Mouse (Mus musculus): Measurements from ENCODE around the gene Gm19345.

Gm19345 gene

GRCm38 (mm10) chr7:19829694-19830093 lies 22.1 kb upstream of the Gm19345 start:
- DNase-seq: no peak

- DNase-seq: peak; percentile 26 to 27
Observed at GRCm38 (mm10) chr7:19830682-19831156, 21.1 kb upstream of the Gm19345 start.

GRCm38 (mm10) chr7:19831837-19832236 lies 20.0 kb upstream of the Gm19345 start:
- DNase-seq: no peak

GRCm38 (mm10) chr7:19834055-19834454 lies 17.7 kb upstream of the Gm19345 start:
- no peak for DNase-seq

- no peak for DNase-seq
Observed at GRCm38 (mm10) chr7:19836843-19837242, 15.0 kb upstream of the Gm19345 start.

- DNase-seq: no peak
Observed at GRCm38 (mm10) chr7:19840371-19840770, 11.4 kb upstream of the Gm19345 start.

GRCm38 (mm10) chr7:19840936-19841335 lies 10.9 kb upstream of the Gm19345 start:
- no peak for DNase-seq

GRCm38 (mm10) chr7:19841686-19842413 lies 10.0 kb upstream of the Gm19345 start:
- no peak for DNase-seq

GRCm38 (mm10) chr7:19842885-19843504 lies 8.8 kb upstream of the Gm19345 start:
- DNase-seq: no peak

- DNase-seq: peak; percentile 45 to 53
Observed at GRCm38 (mm10) chr7:19843561-19843960, 8.2 kb upstream of the Gm19345 start.

GRCm38 (mm10) chr7:19844521-19845171 lies 7.2 kb upstream of the Gm19345 start:
- DNase-seq: no peak

- no peak for DNase-seq
Observed at GRCm38 (mm10) chr7:19853526-19853925, 1.7 kb downstream of the Gm19345 start.

GRCm38 (mm10) chr7:19855663-19856062 lies 3.9 kb downstream of the Gm19345 start:
- no peak for DNase-seq

GRCm38 (mm10) chr7:19856283-19856682 lies 4.5 kb downstream of the Gm19345 start:
- no peak for DNase-seq

- no peak for DNase-seq
Observed at GRCm38 (mm10) chr7:19859740-19860139, 7.9 kb downstream of the Gm19345 start.

- no peak for DNase-seq
Observed at GRCm38 (mm10) chr7:19861199-19861598, 9.4 kb downstream of the Gm19345 start, which contains the start of gene Ceacam16. Gene Ceacam16, minus strand, starts transcription at chr7:19861299.

GRCm38 (mm10) chr7:19864241-19864640 lies 12.4 kb downstream of the Gm19345 start:
- no peak for DNase-seq

- DNase-seq: no peak
Observed at GRCm38 (mm10) chr7:19865246-19866036, 13.6 kb downstream of the Gm19345 start.

GRCm38 (mm10) chr7:19866490-19866889 lies 14.7 kb downstream of the Gm19345 start:
- no peak for DNase-seq

GRCm38 (mm10) chr7:19867751-19868399 lies 16.1 kb downstream of the Gm19345 start:
- DNase-seq: no peak

- no peak for DNase-seq
Observed at GRCm38 (mm10) chr7:19871137-19871621, 19.4 kb downstream of the Gm19345 start.

- DNase-seq: no peak
Observed at GRCm38 (mm10) chr7:19871943-19872601, 20.3 kb downstream of the Gm19345 start.

Measured in cerebellum, postnatal 36 days (tissue).